Mouse (Mus musculus): ENCODE data around the gene Crybb1. TPM values are rescaled to one million over a fixed set of nuclear protein-coding genes. Genes with fewer than 3 reads are reported as not detected.
A peak's percentile ranks its signal among the peaks of the same experiment; 100 is the strongest.

Gene Crybb1
- polyA plus RNA-seq, 1 experiment from 2014 or later: 2.9 TPM

GRCm38 (mm10) chr5:112238781-112239482 is 16.7 kb upstream of the Crybb1 start:
- H3K27me3 ChIP-seq (replicated peaks): no peaks in the 10 kb centered on the region
- H3K9me3 ChIP-seq: no peaks in the 10 kb centered on the region
- ATAC-seq (ENCODE audit: low FRiP score, low read depth): peak; percentile 41
- peak overlapping the region; percentile 47; the same call in 1 of the 2 replicates for H3K4me2 ChIP-seq (replicated peaks)
- H3K4me3 ChIP-seq: no peak overlapping the region
- no peaks in the 10 kb centered on the region for H3K36me3 ChIP-seq
- no peak overlapping the region for H3K9ac ChIP-seq
- H3K4me1 ChIP-seq: peaks cover 49% of the 10 kb centered on the region
- 47% methylated on average over 3 of the region's 3 CpGs for WGBS
- H3K27ac ChIP-seq: peak overlapping the region; percentile 88; the same call in 1 of the 2 replicates

- H3K4me1 ChIP-seq: peaks cover 49% of the 10 kb centered on the region
- no peaks in the 10 kb centered on the region for H3K27me3 ChIP-seq (replicated peaks)
- 0 out of 2 replicates have a peak overlapping the region, but pooled peaks have one; percentile 0 for H3K4me3 ChIP-seq
- ATAC-seq (ENCODE audit: low FRiP score, low read depth): peak; percentile 23; the same call in 1 of the 2 replicates
- no peak overlapping the region for H3K9ac ChIP-seq
- no peaks in the 10 kb centered on the region for H3K9me3 ChIP-seq
- 2% methylated on average over 10 of the region's 10 CpGs for WGBS
- no peak overlapping the region for H3K27ac ChIP-seq
- peak overlapping the region; percentile 39; the same call in 1 of the 2 replicates for H3K4me2 ChIP-seq (replicated peaks)
- H3K36me3 ChIP-seq: no peaks in the 10 kb centered on the region
These were observed 14.9 kb upstream of the Crybb1 start for GRCm38 (mm10) chr5:112240761-112241160.

GRCm38 (mm10) chr5:112241849-112242248 is 13.8 kb upstream of the Crybb1 start:
- Histone ChIP-seq H3K27ac (no peak overlapping the region), H3K27me3 (replicated peaks) (no peaks in the 10 kb centered on the region), H3K4me3 (no peak overlapping the region), H3K9ac (no peak overlapping the region), H3K9me3 (no peaks in the 10 kb centered on the region), H3K4me2 (replicated peaks) (no peak overlapping the region), H3K4me1 (peaks cover 39% of the 10 kb centered on the region), H3K36me3 (no peaks in the 10 kb centered on the region)
- WGBS: 78% methylated on average over 2 of the region's 2 CpGs
- ATAC-seq (ENCODE audit: low FRiP score, low read depth): no peak

GRCm38 (mm10) chr5:112242361-112242778 is 13.2 kb upstream of the Crybb1 start:
- 61% methylated on average over 5 of the region's 5 CpGs for WGBS
- H3K9ac ChIP-seq: no peak overlapping the region
- H3K27ac ChIP-seq: no peak overlapping the region
- no peak overlapping the region for H3K4me2 ChIP-seq (replicated peaks)
- ATAC-seq (ENCODE audit: low FRiP score, low read depth): no peak
- H3K4me3 ChIP-seq: no peak overlapping the region
- H3K27me3 ChIP-seq (replicated peaks): no peaks in the 10 kb centered on the region
- H3K4me1 ChIP-seq: peaks cover 33% of the 10 kb centered on the region
- no peaks in the 10 kb centered on the region for H3K9me3 ChIP-seq
- H3K36me3 ChIP-seq: no peaks in the 10 kb centered on the region

- 54% methylated on average over 5 of the region's 5 CpGs for WGBS
- H3K27me3 ChIP-seq (replicated peaks): no peaks in the 10 kb centered on the region
- no peaks in the 10 kb centered on the region for H3K9me3 ChIP-seq
- H3K36me3 ChIP-seq: no peaks in the 10 kb centered on the region
- no peak overlapping the region for H3K9ac ChIP-seq
- ATAC-seq (ENCODE audit: low FRiP score, low read depth): no peak
- H3K4me1 ChIP-seq: peaks cover 27% of the 10 kb centered on the region
- no peak overlapping the region for H3K4me2 ChIP-seq (replicated peaks)
- no peak overlapping the region for H3K27ac ChIP-seq
- H3K4me3 ChIP-seq: no peak overlapping the region
These were observed 12.6 kb upstream of the Crybb1 start for GRCm38 (mm10) chr5:112243041-112243440.

GRCm38 (mm10) chr5:112243539-112244274 is 11.9 kb upstream of the Crybb1 start:
- no peak for ATAC-seq (ENCODE audit: low FRiP score, low read depth)
- H3K9me3 ChIP-seq: no peaks in the 10 kb centered on the region

GRCm38 (mm10) chr5:112244275-112244562 is 11.4 kb upstream of the Crybb1 start:
- H3K36me3 ChIP-seq: no peaks in the 10 kb centered on the region
- WGBS: 81% methylated on average over 1 of the region's 1 CpGs
- ATAC-seq (ENCODE audit: low FRiP score, low read depth): no peak
- no peaks in the 10 kb centered on the region for H3K9me3 ChIP-seq
- no peak overlapping the region for H3K9ac ChIP-seq
- H3K27me3 ChIP-seq (replicated peaks): no peaks in the 10 kb centered on the region
- no peak overlapping the region for H3K27ac ChIP-seq
- H3K4me1 ChIP-seq: peaks cover 15% of the 10 kb centered on the region
- H3K4me3 ChIP-seq: no peak overlapping the region
- H3K4me2 ChIP-seq (replicated peaks): no peak overlapping the region

More at GRCm38 (mm10) chr5:112243539-112244274, 11.9 kb upstream of the Crybb1 start:
- Histone ChIP-seq H3K27ac (no peak overlapping the region), H3K27me3 (replicated peaks) (no peaks in the 10 kb centered on the region), H3K9ac (no peak overlapping the region), H3K4me3 (no peak overlapping the region), H3K36me3 (no peaks in the 10 kb centered on the region), H3K4me2 (replicated peaks) (no peak overlapping the region), H3K4me1 (peaks cover 20% of the 10 kb centered on the region)
- WGBS: 76% methylated on average over 10 of the region's 10 CpGs

- 56% methylated on average over 8 of the region's 8 CpGs for WGBS
- no peaks in the 10 kb centered on the region for H3K36me3 ChIP-seq
- ATAC-seq (ENCODE audit: low FRiP score, low read depth): no peak
- H3K27me3 ChIP-seq (replicated peaks): no peaks in the 10 kb centered on the region
- peaks cover 7% of the 10 kb centered on the region; the same call in 1 of the 2 replicates for H3K4me1 ChIP-seq
- H3K27ac ChIP-seq: no peak overlapping the region
- no peak overlapping the region for H3K9ac ChIP-seq
- no peak overlapping the region for H3K4me3 ChIP-seq
- no peaks in the 10 kb centered on the region for H3K9me3 ChIP-seq
- H3K4me2 ChIP-seq (replicated peaks): no peak overlapping the region
These were observed 10.6 kb upstream of the Crybb1 start for GRCm38 (mm10) chr5:112244890-112245615.

- Histone ChIP-seq H3K27ac (no peak overlapping the region), H3K36me3 (no peaks in the 10 kb centered on the region), H3K9ac (no peak overlapping the region), H3K27me3 (replicated peaks) (no peaks in the 10 kb centered on the region), H3K9me3 (no peaks in the 10 kb centered on the region), H3K4me3 (no peak overlapping the region), H3K4me2 (replicated peaks) (no peak overlapping the region), H3K4me1 (no peaks in the 10 kb centered on the region)
- 49% methylated on average over 8 of the region's 8 CpGs for WGBS
- no peak for ATAC-seq (ENCODE audit: low FRiP score, low read depth)
These were observed 8.2 kb upstream of the Crybb1 start for GRCm38 (mm10) chr5:112247399-112247798.

GRCm38 (mm10) chr5:112249106-112249505 is 6.5 kb upstream of the Crybb1 start:
- Histone ChIP-seq H3K9ac (no peak overlapping the region), H3K36me3 (no peaks in the 10 kb centered on the region), H3K27me3 (replicated peaks) (no peaks in the 10 kb centered on the region), H3K27ac (no peak overlapping the region), H3K4me3 (no peak overlapping the region), H3K4me1 (no peaks in the 10 kb centered on the region), H3K9me3 (no peaks in the 10 kb centered on the region), H3K4me2 (replicated peaks) (no peak overlapping the region)
- WGBS: 83% methylated on average over 11 of the region's 11 CpGs
- no peak for ATAC-seq (ENCODE audit: low FRiP score, low read depth)

- ATAC-seq (ENCODE audit: low FRiP score, low read depth): no peak
- Histone ChIP-seq H3K9me3 (no peaks in the 10 kb centered on the region), H3K4me2 (replicated peaks) (no peak within 1 kb of the TSS), H3K27ac (no peak within 1 kb of the TSS), H3K4me1 (0 out of 2 replicates have a peak, but pooled peaks cover 4% of the 10 kb centered on the region), H3K36me3 (no peaks in the 10 kb centered on the region), H3K27me3 (replicated peaks) (no peaks in the 10 kb centered on the region), H3K4me3 (no peak within 1 kb of the TSS), H3K9ac (no peak within 1 kb of the TSS)
- WGBS: 62% methylated on average over 2 of the region's 2 CpGs
These were observed 3.2 kb upstream of the Crybb1 start, which contains the start of gene Cryba4 for GRCm38 (mm10) chr5:112252400-112252799. Gene Cryba4, minus strand, starts transcription at chr5:112252518.

- WGBS: 36% methylated on average over 8 of the region's 8 CpGs
- H3K36me3 ChIP-seq: no peaks in the 10 kb centered on the region
- no peak overlapping the region for H3K9ac ChIP-seq
- no peak overlapping the region for H3K4me2 ChIP-seq (replicated peaks)
- ATAC-seq (ENCODE audit: low FRiP score, low read depth): no peak
- no peaks in the 10 kb centered on the region for H3K27me3 ChIP-seq (replicated peaks)
- H3K4me1 ChIP-seq: 0 out of 2 replicates have a peak, but pooled peaks cover 4% of the 10 kb centered on the region
- H3K4me3 ChIP-seq: no peak overlapping the region
- H3K27ac ChIP-seq: no peak overlapping the region
- no peaks in the 10 kb centered on the region for H3K9me3 ChIP-seq
These were observed 2.4 kb upstream of the Crybb1 start for GRCm38 (mm10) chr5:112253169-112253568.
